Mouse (Mus musculus) liver, adult 2 months (tissue): Measurements from ENCODE around the gene Mtf1. TPM values are rescaled to one million over a fixed set of nuclear protein-coding genes. Genes with fewer than 3 reads are reported as not detected.
A peak's percentile ranks its signal among the peaks of the same experiment; 100 is the strongest.

Source experiments
- DNase-seq: peaks from one replicate; pipeline ENCODE4 v3.0.0-alpha.2; 2011; ENCODE audit warnings: low read depth, low spot score; ENCODE audit errors: extremely low read depth
- H3K27ac ChIP-seq: fragments of 200-500 bp; replicated peaks from 2 replicates; pipeline ENCODE4 v1.5.1; 2012; ENCODE audit warnings: low read depth, mild to moderate bottlenecking, control low read depth, inconsistent platforms, low read length; ENCODE audit not compliant: insufficient read depth
- H3K27me3 ChIP-seq: fragments of 200-500 bp; 2 replicates; pipeline ENCODE4 v1.6.1; 2012; ENCODE audit warnings: mild to moderate bottlenecking, moderate library complexity, low read length, inconsistent platforms; ENCODE audit not compliant: control insufficient read depth, insufficient read depth
- H3K36me3 ChIP-seq: fragments of 200-500 bp; 2 replicates; pipeline ENCODE4 v1.6.1; 2012; ENCODE audit warnings: low read length, inconsistent platforms; ENCODE audit not compliant: control insufficient read depth, insufficient read depth
- H3K4me1 ChIP-seq: fragments of 200-500 bp; 2 replicates; pipeline ENCODE4 v1.6.1; 2011; ENCODE audit warnings: low read length; ENCODE audit not compliant: control insufficient read depth, insufficient read depth
- H3K4me3 ChIP-seq: fragments of 200-500 bp; 2 replicates; pipeline ENCODE4 v1.5.1; 2011; ENCODE audit warnings: low read depth, mild to moderate bottlenecking, control low read depth, low read length, moderate library complexity; ENCODE audit not compliant: insufficient read depth
- H3K79me2 ChIP-seq: fragments of 200-500 bp; 2 replicates; pipeline ENCODE4 v1.6.1; 2012; ENCODE audit warnings: inconsistent platforms, mild to moderate bottlenecking, low read length, moderate library complexity; ENCODE audit not compliant: control insufficient read depth, insufficient read depth
- H3K9ac ChIP-seq: fragments of 200-500 bp; 2 replicates; pipeline ENCODE4 v1.6.1; 2012; ENCODE audit warnings: low read depth, mild to moderate bottlenecking, control low read depth, inconsistent platforms, low read length
- CTCF ChIP-seq: fragments of 200-500 bp; IDR thresholded peaks from 2 replicates; pipeline ENCODE4 v1.5.1; 2011; ENCODE audit warnings: low read depth, low read length, control low read depth
- POLR2A ChIP-seq: fragments of 200-500 bp; IDR thresholded peaks from 2 replicates; pipeline ENCODE4 v1.6.1; 2011; ENCODE audit warnings: low read length, control low read depth; ENCODE audit not compliant: insufficient read depth; ENCODE audit errors: extremely low read depth
- WGBS: fragments of 180-500 bp; shearing (Covaris S2); methylation state at CpG from one replicate; pipeline ENCODE4 v1.1.7; 2018; 5-methylcytosine and 5-hydroxymethylcytosine counted together
- polyA plus RNA-seq: library from polyadenylated mRNA; depleted of rRNA; stranded (reverse); fragments of >200 nt; gene quantifications from 2 replicates; pipeline ENCODE4 v1.2.3, GENCODE M21; 2012
- total RNA-seq: library from RNA; depleted of rRNA; stranded (reverse); fragments of >200 nt; gene quantifications from 2 replicates; pipeline ENCODE4 v1.2.3, GENCODE M21; 2014

The Mtf1 gene
- total and polyA plus RNA-seq, 2 experiments: 4.3 to 5.1 TPM

DNA sequence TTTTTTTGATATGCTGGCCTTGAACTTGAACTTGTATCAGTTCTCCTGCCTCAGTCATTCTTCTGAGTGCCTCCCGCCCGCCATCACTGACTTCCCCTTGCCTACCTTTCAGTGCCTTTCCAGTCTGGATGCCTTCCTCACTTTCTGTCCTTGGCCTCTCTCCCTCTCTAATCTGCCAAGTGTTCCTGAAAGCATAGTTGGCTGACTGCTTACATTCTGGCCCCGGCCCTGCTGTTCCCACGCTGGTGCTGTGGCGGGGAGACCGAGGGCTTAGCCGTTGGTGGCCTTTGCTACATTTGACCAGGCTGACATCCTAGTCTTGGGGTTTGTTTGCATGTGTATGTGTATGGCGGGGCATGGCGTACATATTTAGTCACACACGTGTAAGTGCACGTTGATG lies 14.0 kb downstream of the Mtf1 start:
- H3K9ac ChIP-seq: no peak overlapping the region
- no peak for TF ChIP-seq CTCF
- no peak for TF ChIP-seq POLR2A
- H3K36me3 ChIP-seq: peaks cover 1% of the 10 kb centered on the region; the same call in 1 of the 2 replicates
- no peak overlapping the region for H3K4me3 ChIP-seq
- H3K4me1 ChIP-seq: peaks cover 16% of the 10 kb centered on the region
- peaks cover 44% of the 10 kb centered on the region for H3K79me2 ChIP-seq
- peak; percentile 58 for DNase-seq
- no peak overlapping the region for H3K27ac ChIP-seq
- H3K27me3 ChIP-seq: no peaks in the 10 kb centered on the region
- WGBS: 59% methylated on average over 11 of the region's 11 CpGs

DNA sequence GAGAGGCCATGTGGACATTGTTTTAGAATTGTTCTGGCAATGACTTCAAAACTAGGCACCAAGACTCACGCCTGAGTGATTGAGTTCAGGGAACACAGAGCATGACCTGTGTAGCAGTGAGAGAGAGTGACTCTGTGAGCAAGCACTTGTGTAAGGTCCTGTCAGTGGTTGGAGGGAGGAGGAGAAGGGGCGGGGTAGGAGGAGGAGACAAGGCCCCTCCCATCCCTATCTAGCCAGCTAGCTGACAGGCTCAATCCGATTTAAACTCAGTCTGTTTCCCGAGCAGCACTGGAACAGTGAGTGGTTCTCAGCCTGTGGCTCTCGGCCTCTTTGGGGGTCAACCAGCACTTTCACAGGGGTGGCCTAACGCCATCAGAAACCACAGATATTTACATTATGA lies 15.9 kb downstream of the Mtf1 start:
- TF ChIP-seq CTCF (no peak), POLR2A (no peak)
- WGBS: 8% methylated on average over 6 of the region's 6 CpGs
- Histone ChIP-seq H3K4me1 (peaks cover 12% of the 10 kb centered on the region), H3K36me3 (peaks cover 10% of the 10 kb centered on the region; the same call in 1 of the 2 replicates), H3K27me3 (no peaks in the 10 kb centered on the region), H3K4me3 (no peak overlapping the region), H3K79me2 (peaks cover 33% of the 10 kb centered on the region; the same call in 1 of the 2 replicates), H3K27ac (peak overlapping the region; percentile 54), H3K9ac (no peak overlapping the region)
- peak; percentile 95 for DNase-seq

GRCm38 (mm10) chr4:124818832-124819231 lies 16.9 kb downstream of the Mtf1 start:
- Histone ChIP-seq H3K27ac (no peak overlapping the region), H3K9ac (no peak overlapping the region), H3K27me3 (no peaks in the 10 kb centered on the region), H3K36me3 (peaks cover 12% of the 10 kb centered on the region; the same call in 1 of the 2 replicates), H3K79me2 (peaks cover 26% of the 10 kb centered on the region; the same call in 1 of the 2 replicates), H3K4me1 (peaks cover 10% of the 10 kb centered on the region), H3K4me3 (no peak overlapping the region)
- no peak for TF ChIP-seq POLR2A
- TF ChIP-seq CTCF: no peak
- DNase-seq: no peak
- WGBS: 78% methylated on average over 4 of the region's 4 CpGs

DNA sequence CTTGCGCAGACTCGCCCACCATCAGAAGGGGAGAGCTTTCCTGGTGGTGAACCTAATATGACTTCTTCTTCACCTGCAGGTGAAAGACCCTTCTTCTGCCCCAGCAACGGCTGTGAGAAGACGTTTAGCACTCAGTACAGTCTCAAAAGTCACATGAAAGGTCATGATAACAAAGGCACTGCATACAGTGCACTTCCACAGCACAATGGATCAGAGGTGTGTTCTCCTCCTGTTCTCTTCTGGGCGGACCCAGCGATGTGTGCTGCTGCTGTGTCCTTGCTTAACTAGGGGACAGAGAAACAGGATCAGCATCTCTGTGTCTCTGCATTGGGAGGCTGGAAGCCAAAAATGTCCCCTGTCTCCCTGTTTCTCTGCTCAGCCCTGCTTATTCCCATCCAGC lies 23.1 kb downstream of the Mtf1 start:
- 92% methylated on average over 6 of the region's 6 CpGs for WGBS
- H3K4me3 ChIP-seq: no peak overlapping the region
- peaks cover 25% of the 10 kb centered on the region; the same call in 1 of the 2 replicates for H3K36me3 ChIP-seq
- peaks cover 3% of the 10 kb centered on the region; the same call in 1 of the 2 replicates for H3K79me2 ChIP-seq
- H3K4me1 ChIP-seq: no peaks in the 10 kb centered on the region
- DNase-seq: no peak
- no peak overlapping the region for H3K27ac ChIP-seq
- no peak overlapping the region for H3K9ac ChIP-seq
- TF ChIP-seq CTCF: no peak
- TF ChIP-seq POLR2A: no peak
- no peaks in the 10 kb centered on the region for H3K27me3 ChIP-seq

- WGBS: 97% methylated on average over 21 of the region's 21 CpGs
- no peak for TF ChIP-seq CTCF
- TF ChIP-seq POLR2A: no peak
- H3K36me3 ChIP-seq: peaks cover 26% of the 10 kb centered on the region; the same call in 1 of the 2 replicates
Observed at GRCm38 (mm10) chr4:124825371-124825965, 23.6 kb downstream of the Mtf1 start.

GRCm38 (mm10) chr4:124829671-124830070 lies 27.8 kb downstream of the Mtf1 start:
- 74% methylated on average over 5 of the region's 5 CpGs for WGBS
- Histone ChIP-seq H3K27me3 (no peaks in the 10 kb centered on the region), H3K9ac (no peak overlapping the region), H3K36me3 (peaks cover 22% of the 10 kb centered on the region; the same call in 1 of the 2 replicates), H3K4me3 (no peak overlapping the region), H3K27ac (no peak overlapping the region), H3K79me2 (no peaks in the 10 kb centered on the region), H3K4me1 (no peaks in the 10 kb centered on the region)
- TF ChIP-seq CTCF (no peak), POLR2A (no peak)
- DNase-seq: no peak

More at GRCm38 (mm10) chr4:124825371-124825965, 23.6 kb downstream of the Mtf1 start:
- no peak overlapping the region for H3K27ac ChIP-seq
- H3K79me2 ChIP-seq: no peaks in the 10 kb centered on the region; the same call in 1 of the 2 replicates
- H3K4me1 ChIP-seq: no peaks in the 10 kb centered on the region
- DNase-seq: no peak
- H3K4me3 ChIP-seq: no peak overlapping the region
- no peaks in the 10 kb centered on the region for H3K27me3 ChIP-seq
- no peak overlapping the region for H3K9ac ChIP-seq
